Mouse (Mus musculus) cerebellum, adult 11 months (tissue): ENCODE measurements around the gene Ep300.

Source experiments
- DNase-seq: peaks from one replicate; pipeline ENCODE4 v3.0.0; 2022

Gene Ep300

DNA sequence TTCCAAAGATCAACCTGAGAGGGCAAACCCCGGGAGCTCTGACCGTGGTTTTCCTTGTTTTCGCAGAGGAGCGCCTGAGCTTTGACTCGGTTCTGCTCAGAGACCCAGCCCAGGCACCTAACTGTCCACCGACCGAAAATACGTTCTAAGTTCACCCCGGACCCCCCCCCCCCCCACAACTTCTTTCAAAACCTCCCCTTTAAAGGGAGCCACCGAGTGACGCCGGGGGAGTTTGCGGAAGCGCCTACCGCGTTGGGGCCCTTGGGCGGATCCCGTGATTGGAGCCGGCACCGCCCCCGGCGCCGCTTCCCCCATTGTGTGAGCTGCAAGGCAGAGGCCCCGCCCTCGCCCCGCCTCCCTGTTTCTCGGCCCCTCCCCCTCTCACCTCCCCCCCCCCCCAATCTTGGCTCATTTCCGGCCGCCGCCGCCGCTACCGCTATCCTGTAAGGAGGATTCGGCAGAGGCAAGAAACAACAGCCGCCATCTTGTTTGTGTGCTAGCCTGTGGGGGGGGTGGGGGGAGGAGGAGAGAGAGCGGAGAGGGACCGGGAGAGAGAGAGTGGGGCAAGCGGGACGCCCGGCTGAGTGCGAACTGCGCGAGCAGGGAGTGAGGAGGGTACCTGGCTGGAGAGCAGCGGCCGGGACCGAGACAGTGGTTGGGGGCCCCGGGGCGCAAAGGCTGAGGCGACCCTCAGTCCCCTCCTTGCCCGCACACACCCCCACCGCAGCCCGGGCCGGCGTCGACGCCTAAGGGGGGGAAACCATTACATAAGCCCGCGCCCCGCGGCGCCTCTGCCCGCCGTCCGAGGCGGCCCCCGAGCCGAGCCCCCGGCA lies at the start of gene Ep300:
TSS of gene Ep300 (plus strand) at position 439 of the 833 bp plus-strand sequence.
- peak; percentile 96 for DNase-seq

DNA sequence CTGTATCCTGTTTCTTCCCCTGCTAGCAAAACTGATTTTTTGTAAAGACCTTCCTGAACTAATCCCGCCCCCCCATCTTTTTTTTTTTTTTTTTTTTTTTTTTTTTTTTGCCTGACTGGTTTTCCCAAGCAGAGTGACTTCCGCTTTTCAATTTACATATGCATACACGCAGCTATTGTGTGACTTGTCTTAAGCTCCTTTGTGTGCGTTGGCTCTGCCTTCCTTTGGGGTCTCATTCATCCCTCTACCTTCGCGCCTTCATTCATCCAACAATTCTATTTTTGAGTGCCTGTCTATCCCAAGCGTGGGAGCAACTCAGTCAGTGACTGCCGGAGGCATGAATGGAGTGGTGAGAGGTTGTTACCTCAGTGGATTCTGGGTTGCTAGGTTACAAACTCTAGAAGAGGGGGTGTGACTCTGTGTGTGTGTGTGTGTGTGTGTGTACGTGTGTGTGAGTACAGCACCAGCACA lies 49.2 kb upstream of the Ep300 start:
- DNase-seq, result no peak

DNA sequence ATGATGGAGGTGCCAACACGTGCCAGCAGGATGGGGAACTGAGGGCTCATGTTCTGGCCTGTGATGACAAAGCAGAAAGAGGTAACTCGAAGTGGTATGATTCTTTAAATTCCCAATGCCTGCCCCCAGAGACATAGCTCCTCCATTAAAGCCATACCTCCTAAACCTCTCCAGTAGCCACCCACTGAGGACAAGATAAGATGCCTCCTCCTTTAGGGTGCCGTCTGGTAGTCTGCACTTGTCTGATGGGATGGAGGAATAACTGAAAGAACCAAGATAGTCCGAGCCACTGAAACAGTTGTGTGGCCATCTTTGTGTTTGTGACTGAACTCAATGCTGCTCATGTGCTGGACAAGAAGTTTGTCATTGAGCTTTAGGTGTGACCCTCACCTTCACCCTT lies 47.0 kb upstream of the Ep300 start:
- DNase-seq, result no peak

DNA sequence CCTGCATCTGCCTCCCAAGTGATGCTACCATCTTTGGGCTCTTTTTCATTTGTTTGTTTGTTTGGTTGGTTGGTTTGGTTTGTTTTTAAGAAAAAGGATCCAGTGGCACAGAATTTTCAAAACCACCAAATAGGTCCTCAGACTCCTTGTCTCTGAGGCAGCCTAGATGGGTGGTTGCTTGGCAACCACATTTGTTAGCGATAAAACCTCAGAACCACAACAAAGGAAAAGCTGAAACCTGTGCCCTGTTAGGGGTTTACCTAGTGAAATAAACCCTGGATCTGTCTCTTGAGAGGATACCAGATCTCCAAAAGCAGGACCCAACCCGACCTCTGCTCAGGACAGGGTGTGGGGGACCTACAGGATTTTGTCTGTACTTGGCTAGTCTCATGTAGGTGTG lies 45.6 kb upstream of the Ep300 start:
- DNase-seq, result no peak

DNA sequence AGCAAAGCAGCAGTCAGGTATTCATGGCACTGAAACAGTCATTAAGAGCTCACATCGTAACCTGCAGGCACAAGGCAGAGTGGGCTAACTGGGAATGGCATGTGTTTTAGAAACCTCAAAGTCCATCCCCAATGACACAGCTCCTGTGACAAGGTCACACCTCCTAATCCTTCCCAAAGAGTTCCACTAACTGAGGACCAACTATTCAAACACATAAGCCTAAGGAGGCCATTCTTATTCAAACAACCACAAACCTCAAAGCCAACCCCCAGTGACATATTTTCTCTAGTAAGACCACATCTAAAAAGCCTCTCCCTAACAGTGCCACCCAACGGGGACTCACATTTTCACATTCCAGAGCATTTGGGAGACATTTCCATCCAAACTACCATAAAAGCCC lies 40.2 kb upstream of the Ep300 start:
- DNase-seq, result no peak

DNA sequence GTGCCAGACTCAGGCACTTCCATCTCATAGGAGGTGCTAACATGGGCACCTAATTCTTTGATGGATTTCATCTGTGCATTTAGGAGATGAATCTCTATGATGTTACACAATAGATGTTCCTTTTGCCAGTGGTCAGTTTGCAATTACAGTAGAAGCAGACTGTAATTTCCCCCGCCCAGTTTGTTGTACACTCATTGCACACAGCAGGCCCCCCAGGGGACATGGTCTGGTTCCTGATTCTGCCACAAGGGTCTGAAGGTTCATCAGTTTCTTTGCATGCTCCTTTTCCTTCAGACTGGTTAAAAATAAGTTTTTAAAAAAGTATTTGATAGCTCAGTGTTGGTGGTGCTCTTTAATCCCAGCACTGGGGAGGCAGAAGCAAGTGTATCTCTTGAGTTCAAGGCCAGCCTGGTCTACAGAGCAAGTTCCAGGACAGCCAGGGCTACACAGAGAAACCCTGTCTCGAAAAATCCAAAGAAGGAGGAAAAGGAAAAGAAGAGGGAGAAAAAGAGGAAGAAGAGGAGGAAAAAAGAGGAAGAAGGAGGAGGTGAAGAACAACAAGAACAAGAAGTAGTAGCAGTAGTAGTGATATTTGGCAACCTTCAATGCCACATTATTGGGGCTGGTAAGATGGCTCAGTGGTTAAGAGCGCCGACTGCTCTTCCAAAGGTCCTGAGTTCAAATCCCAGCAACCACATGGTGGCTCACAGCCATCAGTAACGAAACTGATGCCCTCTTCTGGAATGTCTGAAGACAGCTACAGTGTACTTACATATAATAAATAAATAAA lies 39.6 kb upstream of the Ep300 start:
- DNase-seq, result no peak

DNA sequence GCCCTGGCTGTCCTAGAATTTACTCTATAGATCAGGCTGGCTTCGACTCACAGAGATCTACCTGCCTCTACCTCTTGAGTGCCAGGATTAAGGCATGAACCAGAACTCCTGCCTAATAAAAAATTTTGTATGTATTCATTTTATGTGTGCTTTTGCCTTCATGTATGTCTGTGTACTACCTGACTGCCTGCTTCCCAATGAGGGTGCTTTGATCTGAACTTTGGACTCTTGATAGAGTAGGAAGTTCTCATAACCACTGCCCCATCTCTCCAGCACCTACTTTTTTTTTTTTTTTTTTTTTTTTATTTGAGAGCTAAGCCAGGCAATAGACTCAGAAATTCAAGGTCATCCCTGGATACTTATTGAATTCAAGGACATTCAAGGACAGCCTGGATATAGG lies 31.7 kb upstream of the Ep300 start:
- no peak for DNase-seq

DNA sequence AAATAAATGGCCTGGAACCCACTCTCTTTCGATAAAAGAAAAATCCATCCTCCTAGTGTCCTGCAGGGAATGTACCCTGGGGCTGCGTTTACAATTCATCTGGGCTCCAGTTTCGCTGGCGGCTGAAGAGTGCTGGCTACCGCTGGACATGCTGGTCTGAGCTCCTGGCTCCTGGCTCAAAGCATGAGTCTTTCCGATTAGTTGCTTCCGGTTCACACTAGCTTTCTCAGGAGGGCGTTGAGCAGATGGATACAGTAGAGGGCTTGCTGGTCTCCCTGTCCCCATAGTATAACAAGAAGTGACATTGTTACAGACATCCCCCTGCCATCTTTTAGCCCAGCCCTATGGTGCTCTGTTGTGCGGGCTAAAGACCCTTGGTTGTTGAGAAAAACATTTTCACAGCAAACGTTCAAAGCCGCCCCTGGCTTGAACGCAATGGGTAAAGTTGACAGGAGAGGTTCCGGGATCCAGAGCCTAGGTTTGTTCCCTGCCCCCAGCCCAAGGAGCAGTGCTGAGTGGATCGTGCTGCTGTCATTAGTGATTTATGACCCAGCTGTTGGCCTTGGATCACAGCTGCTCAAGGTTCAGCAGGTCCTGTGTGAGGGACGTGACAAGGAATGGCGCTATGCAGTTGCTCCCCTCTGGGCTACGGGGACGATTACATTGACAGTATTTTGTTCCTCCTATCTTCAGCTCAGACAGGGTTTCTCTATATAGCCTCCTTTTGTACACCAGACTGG lies 30.4 kb upstream of the Ep300 start:
- no peak for DNase-seq

DNA sequence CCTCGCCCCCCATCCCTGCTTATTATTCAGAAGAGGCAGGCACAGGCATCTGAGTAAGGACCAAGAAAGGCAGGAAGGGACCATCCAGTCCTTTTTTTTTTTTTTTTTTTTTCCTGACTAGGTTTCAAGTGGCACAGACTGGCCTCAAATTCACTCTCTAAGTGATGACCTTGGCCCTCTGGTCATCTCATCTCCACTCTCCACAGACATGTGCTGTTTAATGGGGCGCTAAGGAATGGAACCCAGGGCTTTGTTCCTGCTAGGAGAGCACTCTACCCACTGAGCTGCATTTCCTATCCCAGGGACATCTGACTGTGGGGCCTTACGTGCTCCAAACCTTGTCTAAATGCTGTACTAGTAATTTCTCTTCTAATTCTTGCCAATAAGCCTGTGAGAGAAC lies 29.2 kb upstream of the Ep300 start:
- no peak for DNase-seq

DNA sequence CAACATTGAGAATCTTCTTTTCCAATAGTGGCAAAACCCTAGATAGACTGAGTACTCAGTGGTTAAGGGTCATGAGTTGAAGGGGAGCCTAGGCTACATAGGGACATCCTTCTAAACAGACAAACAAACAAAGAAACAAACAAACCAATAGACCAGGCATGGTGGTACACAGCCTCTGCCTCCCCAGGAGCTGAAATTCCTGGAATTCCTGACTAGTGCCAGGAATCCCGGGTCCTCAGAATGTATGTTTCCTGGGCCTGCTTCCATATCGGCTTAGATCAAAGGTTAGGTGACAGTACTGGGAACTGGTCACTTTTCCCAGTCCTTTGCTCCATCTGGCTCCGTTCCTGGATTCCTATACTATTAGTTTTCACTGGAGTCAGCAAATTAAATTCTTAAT lies 23.6 kb upstream of the Ep300 start:
- DNase-seq, result no peak

DNA sequence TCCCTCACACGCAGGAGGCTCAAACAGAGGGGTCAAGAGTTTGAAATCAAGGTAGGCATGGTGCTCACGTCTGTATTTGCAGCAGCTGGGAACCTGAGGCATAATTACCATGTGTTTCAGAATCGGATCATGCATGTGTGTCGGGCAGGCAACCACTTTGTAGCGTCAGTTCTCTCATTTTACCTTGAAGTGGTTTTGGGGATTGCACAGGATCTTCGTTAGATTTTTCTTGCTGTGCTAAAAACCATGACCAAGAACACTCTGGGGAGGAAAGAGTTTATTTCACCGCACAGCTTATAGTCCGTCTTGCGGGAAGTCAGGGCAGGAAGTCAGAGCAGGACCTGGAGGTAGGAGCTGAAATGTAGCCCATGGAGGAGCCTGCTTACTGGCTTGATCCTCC lies 23.2 kb upstream of the Ep300 start:
- no peak for DNase-seq

DNA sequence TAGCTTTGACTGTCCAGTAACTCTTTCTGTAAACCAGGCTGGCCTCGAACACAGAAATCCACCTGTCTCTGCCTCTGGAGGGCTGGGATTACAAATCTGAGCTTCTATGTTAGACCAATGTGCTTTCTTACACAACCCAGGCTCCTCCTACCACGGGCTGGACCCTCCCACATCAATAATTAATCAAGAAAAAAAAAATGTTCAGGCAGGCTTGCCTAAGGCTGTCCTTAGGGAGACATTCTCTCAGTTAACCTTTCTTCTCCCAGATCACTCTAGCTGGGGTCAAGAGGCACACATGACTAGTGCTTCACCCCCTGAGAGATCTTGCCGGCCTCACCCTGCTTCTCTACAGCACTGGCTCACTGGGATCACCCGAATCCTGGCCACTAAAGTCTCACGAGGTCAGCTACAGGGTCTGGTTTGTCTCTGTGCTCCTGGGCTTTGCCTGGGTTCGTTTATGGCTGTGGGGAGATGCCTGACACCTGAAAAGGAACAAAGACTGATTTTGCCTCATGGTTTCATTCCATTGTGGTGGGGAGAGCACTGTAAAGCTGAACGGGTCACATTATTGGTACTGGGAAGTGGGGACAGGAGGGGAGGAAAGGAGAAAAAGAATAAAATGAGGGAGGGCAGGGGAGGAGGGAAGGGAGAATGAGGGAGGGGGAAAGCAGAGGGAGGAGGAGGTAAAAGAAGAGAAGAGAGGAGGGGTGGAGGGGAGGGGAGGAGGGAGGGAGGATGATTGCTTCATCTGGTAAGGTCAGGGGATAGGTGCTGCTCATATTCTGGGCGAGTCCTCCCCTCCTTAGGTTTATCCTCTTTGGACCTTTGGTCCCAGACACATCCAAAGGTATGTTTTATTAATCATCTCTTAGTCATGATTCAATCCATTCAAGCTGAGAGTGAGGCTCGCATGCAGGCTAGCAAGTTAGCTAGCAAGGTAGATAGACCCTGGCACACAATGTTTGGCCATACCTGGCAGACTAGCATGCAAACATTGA lies 22.4 kb upstream of the Ep300 start:
- DNase-seq, result no peak

DNA sequence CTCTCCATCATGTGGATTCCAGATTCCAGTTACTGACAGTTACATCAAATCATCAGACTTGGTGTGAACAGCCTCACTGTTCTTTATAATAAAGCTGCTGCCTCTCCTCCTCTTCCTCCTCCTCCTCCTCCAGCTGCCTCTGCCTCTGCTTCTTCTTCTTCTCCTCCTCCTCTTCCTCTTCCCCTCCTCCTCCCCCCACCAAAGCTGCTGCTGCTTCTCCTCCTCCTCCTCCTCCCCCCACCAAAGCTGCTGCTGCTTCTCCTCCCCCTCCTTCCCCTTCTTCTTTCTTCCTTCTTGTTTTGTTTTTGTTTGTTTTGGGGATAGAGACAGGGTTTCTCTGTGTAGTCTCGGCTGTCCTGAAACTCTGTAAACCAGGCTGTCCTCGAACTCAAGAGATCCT lies 17.1 kb upstream of the Ep300 start:
- no peak for DNase-seq

DNA sequence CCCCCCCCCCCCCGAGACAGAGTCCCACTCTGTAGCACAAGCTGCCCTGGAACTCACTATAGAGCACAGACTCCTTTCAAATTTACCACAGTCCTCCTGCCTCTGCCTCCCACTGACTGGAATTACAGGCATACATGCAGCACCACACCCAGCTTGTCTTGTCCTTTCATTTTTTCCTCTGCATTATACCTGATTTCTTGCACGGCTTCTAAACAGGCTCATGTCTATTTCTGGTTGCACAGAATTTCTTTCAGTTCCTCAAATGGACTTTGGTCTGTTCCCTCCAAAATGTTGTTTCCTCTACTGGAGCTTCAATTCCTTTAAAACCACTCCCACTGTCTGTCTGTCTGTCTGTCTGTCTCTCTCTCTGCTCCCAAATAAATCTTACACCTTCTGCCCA lies 16.6 kb upstream of the Ep300 start:
- DNase-seq, result no peak

DNA sequence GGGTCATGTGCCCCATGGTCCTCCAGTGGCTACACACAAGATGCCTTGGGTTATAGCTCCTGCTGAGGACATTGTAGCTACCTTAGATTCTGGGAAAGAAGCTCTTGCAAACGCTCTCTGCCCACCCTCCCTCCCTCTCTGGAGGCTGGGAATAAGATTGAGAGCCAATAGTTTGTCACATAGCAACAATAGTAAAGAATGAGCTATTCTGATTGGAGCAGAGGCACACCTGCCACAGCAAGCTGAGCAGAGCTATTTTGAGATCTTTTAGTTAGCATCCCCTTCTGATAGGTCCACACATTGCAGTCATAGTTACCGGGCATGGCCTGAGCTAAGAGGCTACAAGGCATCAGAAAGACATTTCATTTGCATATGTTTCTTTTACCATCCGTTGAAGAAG lies 8.2 kb upstream of the Ep300 start:
- no peak for DNase-seq

DNA sequence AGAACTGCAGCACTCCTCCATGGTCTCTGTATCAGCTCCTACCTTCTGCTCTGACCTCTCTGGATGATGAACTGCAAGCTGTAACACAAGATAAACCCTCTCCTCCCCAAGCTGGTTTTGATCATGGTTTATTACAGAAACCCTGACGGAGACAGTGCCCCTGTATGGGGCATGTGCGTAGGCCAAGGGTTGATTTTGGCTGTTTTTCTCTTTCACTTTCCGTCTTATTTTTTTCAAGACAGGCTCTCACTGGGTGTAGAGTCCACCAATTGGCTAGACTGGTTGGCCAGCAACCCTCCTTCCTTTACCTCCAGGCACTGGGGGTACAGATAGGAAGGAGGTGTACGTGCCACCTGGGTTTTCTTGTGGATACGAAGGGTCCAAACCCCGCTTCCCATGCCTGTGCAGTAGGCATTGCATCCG lies 7.4 kb upstream of the Ep300 start:
- no peak for DNase-seq

DNA sequence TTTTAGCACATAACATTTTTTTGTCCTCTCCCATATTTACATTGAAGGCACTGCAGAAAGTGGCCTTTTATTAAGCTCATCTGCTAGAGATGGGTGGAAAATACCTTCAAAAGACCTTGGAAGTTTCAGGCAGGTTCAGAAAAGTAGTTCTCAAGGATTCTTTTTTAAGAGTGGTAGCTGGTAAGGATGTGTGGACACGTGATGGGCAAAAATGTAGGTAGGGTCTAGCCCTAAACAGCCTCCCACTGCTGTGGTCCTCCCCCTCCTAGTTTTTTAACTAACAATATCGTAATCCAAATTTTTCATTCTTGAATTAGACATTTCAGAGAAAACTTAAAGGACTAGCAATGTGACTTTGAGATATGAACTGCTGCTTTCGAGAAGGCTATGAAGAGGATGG lies 685 bp upstream of the Ep300 start:
- DNase-seq, result no peak

DNA sequence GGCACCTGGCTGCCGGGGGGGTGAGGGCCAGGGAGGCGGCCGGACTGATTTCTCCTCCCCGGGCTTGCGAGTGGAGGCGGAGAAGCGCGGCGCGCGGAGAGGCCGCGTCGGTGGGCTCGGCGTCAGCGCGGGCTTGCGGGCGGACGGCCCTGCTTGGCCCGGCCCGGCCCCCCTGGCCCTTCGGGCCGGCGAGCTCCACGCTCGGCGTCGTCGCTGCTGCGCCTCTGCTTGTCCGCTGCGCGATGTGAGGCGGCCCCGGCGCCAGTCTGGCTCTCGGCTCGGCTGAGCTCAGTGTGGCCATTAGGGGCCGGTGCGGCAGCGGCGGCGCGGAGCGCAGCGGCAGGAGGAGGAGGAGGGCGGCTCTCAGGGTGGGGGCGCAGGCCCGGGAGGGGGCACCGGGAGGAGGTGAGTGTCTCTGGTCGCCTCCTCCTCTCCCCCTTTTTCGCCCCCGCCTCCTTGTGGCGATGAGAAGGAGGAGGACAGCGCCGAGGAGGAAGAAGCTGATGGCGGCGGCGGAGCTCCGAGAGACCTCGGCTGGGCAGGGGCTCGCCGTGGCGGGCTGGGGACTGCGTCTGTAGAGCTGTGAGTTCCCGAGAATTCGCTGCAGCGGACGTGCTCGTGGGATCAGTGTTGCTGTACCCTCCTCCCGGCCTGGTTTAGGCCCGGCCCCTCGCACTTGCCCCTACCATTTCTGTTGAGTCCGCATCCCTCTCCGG lies 753 bp downstream of the Ep300 start:
- DNase-seq, result peak; percentile 87

DNA sequence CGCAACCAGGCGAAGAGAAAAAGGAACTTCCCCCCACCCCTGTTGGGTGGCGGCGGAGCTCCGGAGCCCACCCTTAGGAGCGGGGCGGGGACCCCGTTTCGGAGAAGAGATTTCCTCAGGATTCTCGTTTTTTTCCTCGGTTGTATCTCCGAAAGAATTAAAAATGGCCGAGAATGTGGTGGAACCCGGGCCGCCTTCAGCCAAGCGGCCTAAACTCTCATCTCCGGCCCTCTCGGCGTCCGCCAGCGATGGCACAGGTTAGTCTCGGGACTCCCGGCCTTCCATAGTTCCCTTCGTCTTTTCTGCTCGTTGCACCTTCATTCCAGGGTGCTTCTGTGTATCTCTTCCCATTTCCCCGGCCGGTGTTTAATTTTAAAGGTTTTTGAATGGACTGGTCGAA lies 1.3 kb downstream of the Ep300 start:
- DNase-seq, result no peak

DNA sequence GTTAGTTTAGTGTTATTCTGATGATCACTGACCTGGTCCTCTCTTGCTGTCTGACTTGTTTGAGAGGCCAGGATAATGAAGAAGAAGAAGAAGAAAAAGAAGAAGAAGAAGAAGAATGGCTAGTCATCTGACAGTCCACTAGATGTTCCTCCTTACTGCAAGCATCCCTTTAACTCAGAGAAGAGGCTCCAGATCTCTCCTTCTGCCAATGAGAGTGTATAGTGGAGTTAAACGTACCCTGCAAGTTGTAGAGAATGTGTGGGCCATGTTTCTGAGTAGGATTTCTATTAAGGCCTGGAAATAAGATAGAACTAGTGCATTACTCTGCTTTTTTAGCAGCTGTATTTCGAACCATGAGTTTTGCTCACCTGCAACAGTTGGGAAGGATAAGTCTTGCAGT lies 2.5 kb downstream of the Ep300 start:
- DNase-seq, result no peak

DNA sequence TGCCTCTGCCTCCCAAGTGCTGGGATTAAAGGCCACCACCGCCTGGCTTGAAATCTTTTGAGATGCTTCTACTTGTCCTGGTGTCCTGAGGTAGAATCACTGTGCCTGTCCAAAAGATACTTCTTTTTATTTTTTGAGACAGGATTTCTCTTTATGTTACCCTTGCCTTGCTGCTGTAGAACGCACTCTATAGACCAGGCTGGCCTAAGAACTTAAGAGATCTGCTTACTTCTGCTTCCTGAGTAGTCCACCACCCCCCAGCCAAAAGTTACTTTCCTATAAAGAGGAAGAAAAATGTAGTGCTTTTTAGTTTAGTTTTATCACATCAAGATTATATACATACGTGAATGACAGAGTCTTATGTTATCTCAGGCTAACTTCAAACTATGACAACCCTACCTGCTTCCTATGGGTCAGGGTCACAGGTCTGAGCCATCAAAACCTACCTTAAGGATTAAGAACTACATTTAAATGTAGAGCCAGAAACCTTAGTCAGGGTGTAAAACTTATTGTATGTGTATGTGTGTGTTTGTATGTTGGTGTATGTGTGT lies 9.1 kb downstream of the Ep300 start:
- no peak for DNase-seq
